Mouse (Mus musculus): Measurements from ENCODE around the gene Klc1. TPM values are rescaled to one million over a fixed set of nuclear protein-coding genes. Genes with fewer than 3 reads are reported as not detected.
"Not testable (repeated sequence)": the region's sequence is repeated elsewhere in the genome, so short reads cannot be mapped to it uniquely, and the experiment has no call there.

Gene Klc1
- polyA plus RNA-seq, 1 experiment: 85.0 TPM

- Histone ChIP-seq H3K27me3 (ENCODE audit: control insufficient read depth, insufficient read depth, low read length) (no peaks in the 10 kb centered on the region), H3K36me3 (ENCODE audit: control insufficient read depth, insufficient read depth, low read length) (0 out of 2 replicates have a peak, but pooled peaks cover 3% of the 10 kb centered on the region), H3K27ac (ENCODE audit: control insufficient read depth, insufficient read depth, low read length) (no peak overlapping the region), H3K4me1 (replicated peaks; ENCODE audit: control insufficient read depth, insufficient read depth, low read length) (peaks cover 8% of the 10 kb centered on the region; the same call in 1 of the 2 replicates), H3K4me3 (ENCODE audit: control insufficient read depth, insufficient read depth, low read length) (no peak overlapping the region)
- no peak for DNase-seq
- WGBS: 97% methylated on average over 1 of the region's 1 CpGs
- TF ChIP-seq CTCF (IDR thresholded peaks at IDR 0.05; ENCODE audit: borderline replicate concordance, control insufficient read depth, extremely low read depth, insufficient read depth, low read length, poor library complexity) (no peak), POLR2A (IDR thresholded peaks at IDR 0.05; ENCODE audit: control insufficient read depth, extremely low read depth, insufficient read depth, low read length, poor library complexity) (no peak)
Measured at GRCm38 (mm10) chr12:111727956-111728355, 30.7 kb upstream of the Klc1 start.

- Histone ChIP-seq H3K4me3 (ENCODE audit: control insufficient read depth, insufficient read depth, low read length) (no peak overlapping the region), H3K36me3 (ENCODE audit: control insufficient read depth, insufficient read depth, low read length) (no peaks in the 10 kb centered on the region), H3K4me1 (replicated peaks; ENCODE audit: control insufficient read depth, insufficient read depth, low read length) (peaks cover 6% of the 10 kb centered on the region; the same call in 1 of the 2 replicates), H3K27me3 (ENCODE audit: control insufficient read depth, insufficient read depth, low read length) (no peaks in the 10 kb centered on the region), H3K27ac (ENCODE audit: control insufficient read depth, insufficient read depth, low read length) (no peak overlapping the region)
- DNase-seq: peak; percentile 85
- WGBS: 35% methylated on average over 30 of the region's 30 CpGs
- TF ChIP-seq POLR2A (IDR thresholded peaks at IDR 0.05; ENCODE audit: control insufficient read depth, extremely low read depth, insufficient read depth, low read length, poor library complexity) (0 out of 2 replicates have a peak, but pooled peaks have one; percentile 28), CTCF (IDR thresholded peaks at IDR 0.05; ENCODE audit: borderline replicate concordance, control insufficient read depth, extremely low read depth, insufficient read depth, low read length, poor library complexity) (peak; percentile 96)
Measured at GRCm38 (mm10) chr12:111731822-111732807, 26.5 kb upstream of the Klc1 start.

- 86% methylated on average over 5 of the region's 5 CpGs for WGBS
- TF ChIP-seq POLR2A (IDR thresholded peaks at IDR 0.05; ENCODE audit: control insufficient read depth, extremely low read depth, insufficient read depth, low read length, poor library complexity) (no peak), CTCF (IDR thresholded peaks at IDR 0.05; ENCODE audit: borderline replicate concordance, control insufficient read depth, extremely low read depth, insufficient read depth, low read length, poor library complexity) (no peak)
- H3K36me3 ChIP-seq (ENCODE audit: control insufficient read depth, insufficient read depth, low read length): no peaks in the 10 kb centered on the region
- no peak overlapping the region for H3K4me3 ChIP-seq (ENCODE audit: control insufficient read depth, insufficient read depth, low read length)
- no peak overlapping the region for H3K27ac ChIP-seq (ENCODE audit: control insufficient read depth, insufficient read depth, low read length)
- no peaks in the 10 kb centered on the region for H3K27me3 ChIP-seq (ENCODE audit: control insufficient read depth, insufficient read depth, low read length)
- no peak for DNase-seq
- peaks cover 6% of the 10 kb centered on the region; the same call in 1 of the 2 replicates for H3K4me1 ChIP-seq (replicated peaks; ENCODE audit: control insufficient read depth, insufficient read depth, low read length)
Measured at GRCm38 (mm10) chr12:111732921-111733320, 25.7 kb upstream of the Klc1 start.

- WGBS: 98% methylated on average over 3 of the region's 3 CpGs
- H3K4me3 ChIP-seq (ENCODE audit: control insufficient read depth, insufficient read depth, low read length): no peak overlapping the region
- H3K4me1 ChIP-seq (replicated peaks; ENCODE audit: control insufficient read depth, insufficient read depth, low read length): peaks cover 6% of the 10 kb centered on the region; the same call in 1 of the 2 replicates
- no peaks in the 10 kb centered on the region for H3K27me3 ChIP-seq (ENCODE audit: control insufficient read depth, insufficient read depth, low read length)
- H3K27ac ChIP-seq (ENCODE audit: control insufficient read depth, insufficient read depth, low read length): no peak overlapping the region
- DNase-seq: no peak
- no peaks in the 10 kb centered on the region for H3K36me3 ChIP-seq (ENCODE audit: control insufficient read depth, insufficient read depth, low read length)
- TF ChIP-seq POLR2A (IDR thresholded peaks at IDR 0.05; ENCODE audit: control insufficient read depth, extremely low read depth, insufficient read depth, low read length, poor library complexity) (no peak), CTCF (IDR thresholded peaks at IDR 0.05; ENCODE audit: borderline replicate concordance, control insufficient read depth, extremely low read depth, insufficient read depth, low read length, poor library complexity) (no peak)
Measured at GRCm38 (mm10) chr12:111734912-111735311, 23.7 kb upstream of the Klc1 start.

DNA sequence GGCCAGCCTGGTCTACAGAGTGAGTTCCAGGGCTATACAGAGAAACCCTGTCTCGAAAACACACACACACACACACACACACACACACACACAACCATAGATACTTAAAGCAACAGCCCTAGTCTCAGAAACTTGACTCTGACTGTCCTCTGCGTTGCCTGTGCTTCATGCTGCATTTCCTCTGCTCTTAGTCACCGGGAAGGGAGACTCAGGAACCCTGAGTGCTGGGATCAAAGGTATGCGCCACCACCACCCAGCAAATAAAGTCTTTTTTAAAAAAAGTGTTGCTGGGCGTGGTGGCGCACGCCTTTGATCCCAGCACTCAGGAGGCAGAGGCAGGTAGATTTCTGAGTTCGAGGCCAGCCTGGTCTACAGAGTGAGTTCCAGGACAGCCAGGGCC lies 22.0 kb upstream of the Klc1 start:
- not testable (repeated sequence) for H3K4me1 ChIP-seq (replicated peaks; ENCODE audit: control insufficient read depth, insufficient read depth, low read length); DNase-seq; H3K4me3 ChIP-seq (ENCODE audit: control insufficient read depth, insufficient read depth, low read length); H3K27me3 ChIP-seq (ENCODE audit: control insufficient read depth, insufficient read depth, low read length); H3K36me3 ChIP-seq (ENCODE audit: control insufficient read depth, insufficient read depth, low read length); H3K27ac ChIP-seq (ENCODE audit: control insufficient read depth, insufficient read depth, low read length)
- 93% methylated on average over 8 of the region's 8 CpGs for WGBS

DNA sequence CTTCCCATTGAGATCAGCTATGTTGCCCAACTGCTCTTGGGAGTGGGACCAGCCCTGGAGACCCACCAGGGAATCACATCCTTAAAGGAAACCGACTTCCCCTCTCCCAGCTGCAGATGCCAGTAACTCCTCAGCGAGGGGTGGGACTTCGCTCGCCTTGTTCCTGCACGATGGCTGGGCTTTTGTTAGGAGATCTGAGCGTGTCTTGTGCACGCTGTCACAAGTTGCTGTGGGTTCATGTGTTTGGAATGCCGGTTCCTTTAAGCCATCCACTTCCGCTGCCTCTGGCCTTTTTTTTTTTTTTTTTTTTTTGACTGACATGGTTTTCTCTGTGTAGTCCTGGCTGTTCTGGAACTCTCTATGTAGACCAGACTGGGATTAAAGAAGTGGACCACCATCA lies 21.3 kb upstream of the Klc1 start:
- H3K36me3 ChIP-seq (ENCODE audit: control insufficient read depth, insufficient read depth, low read length): no peaks in the 10 kb centered on the region
- DNase-seq: no peak
- H3K27ac ChIP-seq (ENCODE audit: control insufficient read depth, insufficient read depth, low read length): no peak overlapping the region
- TF ChIP-seq CTCF (IDR thresholded peaks at IDR 0.05; ENCODE audit: borderline replicate concordance, control insufficient read depth, extremely low read depth, insufficient read depth, low read length, poor library complexity) (no peak), POLR2A (IDR thresholded peaks at IDR 0.05; ENCODE audit: control insufficient read depth, extremely low read depth, insufficient read depth, low read length, poor library complexity) (no peak)
- peaks cover 3% of the 10 kb centered on the region; the same call in 1 of the 2 replicates for H3K4me1 ChIP-seq (replicated peaks; ENCODE audit: control insufficient read depth, insufficient read depth, low read length)
- 83% methylated on average over 9 of the region's 9 CpGs for WGBS
- no peaks in the 10 kb centered on the region for H3K27me3 ChIP-seq (ENCODE audit: control insufficient read depth, insufficient read depth, low read length)
- H3K4me3 ChIP-seq (ENCODE audit: control insufficient read depth, insufficient read depth, low read length): no peak overlapping the region
